Mouse (Mus musculus) kidney, postnatal 0 days (tissue): ENCODE results near the gene Uba1. TPM values are rescaled to one million over a fixed set of nuclear protein-coding genes. Genes with fewer than 3 reads are reported as not detected.
"Not testable (repeated sequence)": the region's sequence is repeated elsewhere in the genome, so short reads cannot be mapped to it uniquely, and the experiment has no call there.

Source experiments
- ATAC-seq: fragments of 200-750 bp; cut with Nextera tagmentation; replicated peaks from 2 replicates; pipeline ENCODE4 v1.8.0; 2017; ENCODE audit warnings: low read depth, moderate number of reproducible peaks, moderate TSS enrichment, moderate library complexity; ENCODE audit not compliant: low FRiP score
- DNase-seq: peaks from one replicate; pipeline ENCODE4 v3.0.0-alpha.2; 2016; ENCODE audit warnings: low spot score
- H3K27ac ChIP-seq: fragments of 300-500 bp; sonication (generic); 2 replicates; pipeline ENCODE4 v1.5.1; 2014; ENCODE audit warnings: mild to moderate bottlenecking
- H3K27me3 ChIP-seq: fragments of 300-500 bp; sonication (generic); 2 replicates; pipeline ENCODE4 v1.6.1; 2014; ENCODE audit warnings: low read length, mixed read lengths; ENCODE audit not compliant: insufficient read depth
- H3K36me3 ChIP-seq: fragments of 300-500 bp; sonication (generic); 2 replicates; pipeline ENCODE4 v1.6.1; 2014; ENCODE audit warnings: low read length, mixed read lengths; ENCODE audit not compliant: insufficient read depth
- H3K4me1 ChIP-seq: fragments of 300-500 bp; sonication (generic); replicated peaks from 2 replicates; pipeline ENCODE4 v1.6.1; 2014; ENCODE audit warnings: antibody characterized with exemption, low read length, mixed read lengths; ENCODE audit not compliant: insufficient read depth
- H3K4me2 ChIP-seq: fragments of 300-500 bp; sonication (generic); 2 replicates; pipeline ENCODE4 v1.6.1; 2014; ENCODE audit warnings: mild to moderate bottlenecking, low read length, moderate library complexity, mixed read lengths
- H3K4me3 ChIP-seq: fragments of 300-500 bp; sonication (generic); replicated peaks from 2 replicates; pipeline ENCODE4 v1.5.1; 2014; ENCODE audit warnings: low read depth, low read length
- H3K9ac ChIP-seq: fragments of 300-500 bp; sonication (generic); 2 replicates; pipeline ENCODE4 v1.6.1; 2014; ENCODE audit warnings: low read depth, low read length
- H3K9me3 ChIP-seq: fragments of 300-500 bp; sonication (generic); replicated peaks from 2 replicates; pipeline ENCODE4 v1.6.1; 2016; ENCODE audit warnings: low read length, inconsistent platforms, mixed read lengths
- CTCF ChIP-seq: IDR thresholded peaks from 2 replicates; pipeline ENCODE4 v1.5.1; 2016; ENCODE audit warnings: antibody characterized with exemption, low read depth, mild to moderate bottlenecking, moderate library complexity
- WGBS: fragments of 180-500 bp; shearing (Covaris S2); extraction: QIAGEN DNeasy Blood & Tissue Kit; methylation state at CpG from one replicate; pipeline ENCODE4 v1.1.7; 2014; 5-methylcytosine and 5-hydroxymethylcytosine counted together
- polyA plus RNA-seq: library from polyadenylated mRNA; unstranded; fragments of >200 nt; fragmentation: Nextera tagmentation; extraction: Ambion mirVana; gene quantifications from 2 replicates; pipeline ENCODE4 v1.2.1, GENCODE M21; 2015

Uba1 gene
- polyA plus RNA-seq, 1 experiment from 2014 or later, result 119 TPM

DNA sequence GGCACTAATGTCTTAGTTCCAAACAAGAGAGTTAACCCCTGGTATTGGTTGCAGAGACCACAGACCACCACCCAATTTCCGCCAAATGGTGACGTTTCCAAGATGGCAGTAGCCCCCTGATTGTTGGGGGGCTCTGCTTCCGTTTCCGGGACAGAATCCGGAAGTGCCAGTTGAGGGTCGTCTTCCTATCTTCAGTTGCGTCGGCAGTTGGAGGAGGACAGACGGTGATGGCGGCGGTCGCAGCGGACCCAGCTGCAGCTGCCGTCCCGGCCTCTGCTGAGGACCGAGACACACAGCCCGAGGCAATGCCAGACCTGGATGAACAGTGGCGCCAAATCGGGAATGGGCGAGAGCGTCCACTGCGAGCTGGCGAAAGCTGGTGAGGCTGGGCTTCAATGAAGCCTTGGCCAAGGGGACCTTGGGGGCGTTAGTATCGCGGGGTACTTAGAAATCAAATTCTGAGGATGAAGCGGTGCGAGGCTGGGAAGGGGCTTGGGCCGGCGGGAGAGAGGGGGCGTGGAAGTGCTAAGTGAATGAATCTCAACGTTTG, 45.7 kb downstream of the Uba1 start, which contains the start of gene Usp11:
Gene Usp11 (plus strand): TSS at position 166 of the 550 bp plus-strand sequence.
- no peak for TF ChIP-seq CTCF
- peak; percentile 53 for DNase-seq
- H3K27me3 ChIP-seq, result no peaks in the 10 kb centered on the region
- H3K4me2 ChIP-seq, result peak within 1 kb of the TSS; percentile 58
- H3K4me1 ChIP-seq, result no peaks in the 10 kb centered on the region
- H3K27ac ChIP-seq, result peak within 1 kb of the TSS; percentile 93
- peak within 1 kb of the TSS; percentile 53 for H3K4me3 ChIP-seq
- peak; percentile 58 for ATAC-seq
- H3K9me3 ChIP-seq, result no peaks in the 10 kb centered on the region
- H3K9ac ChIP-seq, result peak within 1 kb of the TSS; percentile 72
- WGBS, result 29% methylated on average over 32 of the region's 32 CpGs
- H3K36me3 ChIP-seq, result 0 out of 2 replicates have a peak, but pooled peaks cover 5% of the 10 kb centered on the region

DNA sequence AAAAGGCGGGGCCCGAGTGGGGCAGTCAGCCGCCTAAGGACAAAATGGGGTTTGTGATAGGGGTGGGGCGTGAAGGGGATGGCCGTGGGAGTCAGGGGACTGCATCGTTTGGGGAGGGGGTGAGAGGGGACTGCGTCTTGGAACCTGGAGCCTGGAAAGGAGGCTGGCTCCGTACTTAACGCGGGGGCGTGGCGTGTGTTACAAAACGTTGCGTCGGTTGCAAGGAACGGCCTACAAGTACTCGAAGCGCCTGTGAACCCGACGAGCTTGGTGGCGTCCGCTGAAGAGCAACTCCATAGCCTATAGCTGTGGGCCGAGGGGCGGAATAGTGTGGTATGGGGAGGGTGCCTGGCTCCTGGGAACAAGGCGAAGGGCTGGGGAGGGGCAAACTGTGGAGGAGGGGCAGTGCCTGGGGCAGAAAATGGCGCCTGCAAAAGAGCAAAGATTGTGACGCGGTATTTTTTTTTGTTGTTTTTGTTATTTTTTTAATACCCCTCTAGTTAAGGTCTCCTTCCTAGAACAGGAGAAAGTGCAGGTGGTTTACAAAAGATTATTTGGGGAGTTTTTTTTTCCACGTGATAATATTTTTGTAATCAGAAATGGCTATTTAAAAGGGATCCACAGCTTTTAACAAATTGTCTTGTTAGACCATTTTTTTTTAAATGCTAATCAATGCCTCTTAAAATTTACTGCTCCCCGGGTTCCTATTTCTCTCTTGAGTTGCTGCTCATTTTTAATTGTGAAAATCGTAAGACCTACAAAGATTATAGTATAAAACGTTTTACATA, 46.4 kb downstream of the Uba1 start:
- Histone ChIP-seq H3K4me2 (peak overlapping the region; percentile 58), H3K9me3 (no peaks in the 10 kb centered on the region), H3K4me3 (peak overlapping the region; percentile 53), H3K27me3 (no peaks in the 10 kb centered on the region), H3K27ac (peak overlapping the region; percentile 93), H3K9ac (peak overlapping the region; percentile 72), H3K4me1 (no peaks in the 10 kb centered on the region), H3K36me3 (no peaks in the 10 kb centered on the region)
- DNase-seq (peak; percentile 91), ATAC-seq (peak; percentile 97)
- no peak for TF ChIP-seq CTCF
- WGBS, result 20% methylated on average over 32 of the region's 32 CpGs

DNA sequence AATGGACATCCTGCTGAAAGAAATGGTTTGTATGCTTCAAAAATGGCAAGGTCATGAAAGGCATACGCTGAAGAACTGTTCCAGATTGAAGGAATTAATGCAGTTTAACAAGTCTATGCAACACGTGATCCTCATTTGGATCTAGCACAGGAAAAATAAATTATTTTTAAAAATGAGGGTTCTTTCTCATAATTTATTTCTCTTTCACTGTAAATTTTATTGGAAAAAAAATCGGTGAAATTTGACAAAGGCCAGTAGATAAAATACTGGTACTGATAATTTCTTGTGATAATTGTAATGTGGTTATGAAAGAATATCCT, 46.9 kb downstream of the Uba1 start:
- ATAC-seq (no peak), DNase-seq (no peak)
- Histone ChIP-seq H3K27ac (no peak overlapping the region), H3K9ac (no peak overlapping the region), H3K36me3 (no peaks in the 10 kb centered on the region), H3K4me2 (peak overlapping the region; percentile 58), H3K9me3 (no peaks in the 10 kb centered on the region), H3K4me3 (peak overlapping the region; percentile 53), H3K27me3 (no peaks in the 10 kb centered on the region), H3K4me1 (no peaks in the 10 kb centered on the region)
- TF ChIP-seq CTCF, result no peak
- WGBS, result 28% methylated on average over 3 of the region's 3 CpGs

DNA sequence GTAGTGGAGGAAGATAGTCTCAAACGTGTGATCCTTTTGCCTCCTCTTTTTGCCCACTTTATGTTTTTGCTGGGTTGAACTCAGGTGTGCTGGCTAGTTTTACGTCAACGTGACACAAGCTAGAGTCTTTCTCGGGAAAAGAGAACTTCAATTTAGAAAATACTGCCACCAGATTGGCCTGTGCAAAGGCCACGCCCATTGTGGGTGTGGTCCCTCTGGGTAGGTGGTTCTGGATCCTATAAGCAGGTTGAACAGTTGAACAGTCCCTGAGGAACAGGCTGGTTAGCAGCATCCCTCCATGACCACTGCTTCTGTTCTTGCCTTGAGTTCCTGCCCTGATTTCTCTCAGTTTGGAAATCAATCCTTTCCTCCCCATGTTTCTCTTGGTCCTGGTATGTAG, 70.6 kb downstream of the Uba1 start:
- Histone ChIP-seq H3K4me3 (no peak overlapping the region), H3K4me2 (no peak overlapping the region), H3K9me3 (no peaks in the 10 kb centered on the region), H3K27ac (no peak overlapping the region), H3K27me3 (no peaks in the 10 kb centered on the region), H3K9ac (no peak overlapping the region), H3K4me1 (no peaks in the 10 kb centered on the region), H3K36me3 (no peaks in the 10 kb centered on the region)
- no peak for TF ChIP-seq CTCF
- DNase-seq (no peak), ATAC-seq (no peak)
- 75% methylated on average over 5 of the region's 5 CpGs for WGBS

DNA sequence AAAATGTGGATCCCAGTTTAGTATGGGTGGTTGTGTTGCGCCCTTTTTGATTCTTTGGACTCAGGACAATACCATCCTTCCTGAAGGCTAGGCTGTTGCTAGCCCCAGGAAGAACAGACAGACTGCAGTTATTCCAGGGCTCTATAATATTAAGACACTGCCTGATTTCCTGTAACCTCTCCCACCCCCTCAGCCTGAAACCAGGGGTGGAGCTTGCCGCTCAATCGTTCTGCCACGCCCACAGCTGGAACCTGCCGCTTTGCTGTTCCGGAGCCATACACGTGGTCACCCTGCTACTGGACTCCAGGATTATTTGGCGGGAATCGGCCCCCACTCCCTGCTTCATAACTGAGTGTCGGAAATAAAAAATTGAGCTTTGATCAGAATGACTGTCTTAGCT, 71.9 kb downstream of the Uba1 start:
- not testable (repeated sequence) for H3K27ac ChIP-seq, H3K4me3 ChIP-seq, H3K9me3 ChIP-seq, H3K4me1 ChIP-seq, ATAC-seq, H3K27me3 ChIP-seq, DNase-seq, H3K4me2 ChIP-seq, H3K9ac ChIP-seq, H3K36me3 ChIP-seq
- WGBS, result 40% methylated on average over 10 of the region's 10 CpGs

Other genes with a start within 250 kb of the Uba1 start
- gene Jade3, start 232.6 kb upstream of the Uba1 start, polyA plus RNA-seq, result 6.9 and 8.1 TPM in 2 replicates
- 14.7 and 16.8 TPM in 2 replicates for gene Rgn, start 108.5 kb upstream of the Uba1 start, polyA plus RNA-seq
- 37.3 and 41.0 TPM in 2 replicates for gene Rbm10, start 40.8 kb upstream of the Uba1 start, polyA plus RNA-seq
- gene Ndufb11, start 40.7 kb upstream of the Uba1 start, polyA plus RNA-seq, result 451 and 489 TPM in 2 replicates
- 78.9 and 81.6 TPM in 2 replicates for gene Cdk16, start 29.6 kb downstream of the Uba1 start, polyA plus RNA-seq
- 16.3 and 16.4 TPM in 2 replicates for gene Usp11, start 45.6 kb downstream of the Uba1 start, polyA plus RNA-seq
- gene Araf, start 139.5 kb downstream of the Uba1 start, polyA plus RNA-seq, result 86.6 and 88.3 TPM in 2 replicates
- gene Timp1, start 211.8 kb downstream of the Uba1 start, polyA plus RNA-seq, result 17.2 TPM in 2 replicates